Mouse (Mus musculus): ENCODE measurements around the gene Oxgr1. TPM values are rescaled to one million over a fixed set of nuclear protein-coding genes. Genes with fewer than 3 reads are reported as not detected.
A peak's percentile ranks its signal among the peaks of the same experiment; 100 is the strongest.
"Not testable (repeated sequence)": the region's sequence is repeated elsewhere in the genome, so short reads cannot be mapped to it uniquely, and the experiment has no call there.

Oxgr1 gene
- polyA plus RNA-seq, 1 experiment from 2014 or later: 9.3 TPM

DNA sequence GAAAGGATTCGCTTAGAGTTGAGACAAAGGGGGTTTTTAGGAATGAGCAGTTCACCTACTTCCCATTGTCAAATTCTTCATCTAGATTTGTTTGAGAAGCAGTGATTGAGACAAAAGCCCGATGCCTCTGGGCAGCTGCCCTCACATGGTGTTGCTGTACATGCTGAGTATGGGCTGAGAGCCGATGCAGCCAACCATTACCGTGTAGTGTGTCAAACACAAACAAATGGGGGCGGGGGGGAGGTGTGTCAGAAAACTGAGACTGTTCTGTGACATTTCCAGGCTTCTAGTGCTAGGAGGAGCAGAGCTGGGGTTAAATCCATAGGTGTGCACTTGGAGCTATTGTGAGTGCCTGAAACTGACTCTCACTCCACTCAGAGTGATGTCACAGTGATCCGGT lies 55.5 kb downstream of the Oxgr1 start:
- peak; percentile 42 for DNase-seq (ENCODE audit: low spot score)
- no peak overlapping the region for H3K4me3 ChIP-seq (replicated peaks; ENCODE audit: low read depth, low read length)
- no peak overlapping the region for H3K9ac ChIP-seq (ENCODE audit: low read depth, low read length)
- 54% methylated on average over 6 of the region's 6 CpGs for WGBS
- H3K27me3 ChIP-seq (ENCODE audit: insufficient read depth, low read length): no peaks in the 10 kb centered on the region
- H3K4me1 ChIP-seq (replicated peaks; ENCODE audit: insufficient read depth, low read length): 0 out of 2 replicates have a peak, but pooled peaks cover 7% of the 10 kb centered on the region
- no peak for TF ChIP-seq CTCF (IDR thresholded peaks at IDR 0.05; ENCODE audit: low read depth)
- H3K27ac ChIP-seq: peak overlapping the region; percentile 47
- peak; percentile 47 for ATAC-seq (replicated peaks; ENCODE audit: low FRiP score, low read depth)
- no peak overlapping the region for H3K4me2 ChIP-seq (ENCODE audit: low read length)
- no peaks in the 10 kb centered on the region for H3K9me3 ChIP-seq (replicated peaks; ENCODE audit: low read length)
- H3K36me3 ChIP-seq (ENCODE audit: insufficient read depth, low read length): no peaks in the 10 kb centered on the region

DNA sequence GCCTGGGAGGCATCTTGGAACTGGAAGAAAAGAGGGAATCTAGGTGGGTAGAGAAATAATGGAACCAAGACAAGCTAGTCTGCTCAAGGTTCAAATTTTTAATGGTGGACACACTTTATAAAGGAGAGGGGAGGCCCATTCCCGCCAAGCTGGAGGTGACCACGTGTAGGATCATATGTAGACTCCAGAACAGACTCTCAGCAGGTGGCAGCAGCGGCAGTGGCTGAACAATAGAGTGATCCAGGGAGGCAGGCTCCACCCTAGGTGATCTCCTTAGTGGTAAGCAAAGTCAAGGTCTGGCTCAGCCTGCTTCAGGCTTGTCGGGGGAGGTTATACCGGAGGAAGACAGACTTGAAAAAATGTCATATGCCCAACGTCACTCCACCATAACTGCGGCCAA lies 55.9 kb downstream of the Oxgr1 start:
- not testable (repeated sequence) for ATAC-seq (replicated peaks; ENCODE audit: low FRiP score, low read depth); DNase-seq (ENCODE audit: low spot score); H3K4me3 ChIP-seq (replicated peaks; ENCODE audit: low read depth, low read length); H3K36me3 ChIP-seq (ENCODE audit: insufficient read depth, low read length); H3K27me3 ChIP-seq (ENCODE audit: insufficient read depth, low read length); H3K9ac ChIP-seq (ENCODE audit: low read depth, low read length); H3K9me3 ChIP-seq (replicated peaks; ENCODE audit: low read length); H3K4me1 ChIP-seq (replicated peaks; ENCODE audit: insufficient read depth, low read length); H3K4me2 ChIP-seq (ENCODE audit: low read length)
- 63% methylated on average over 7 of the region's 7 CpGs for WGBS
- peak overlapping the region; percentile 47; the same call in 1 of the 2 replicates for H3K27ac ChIP-seq

DNA sequence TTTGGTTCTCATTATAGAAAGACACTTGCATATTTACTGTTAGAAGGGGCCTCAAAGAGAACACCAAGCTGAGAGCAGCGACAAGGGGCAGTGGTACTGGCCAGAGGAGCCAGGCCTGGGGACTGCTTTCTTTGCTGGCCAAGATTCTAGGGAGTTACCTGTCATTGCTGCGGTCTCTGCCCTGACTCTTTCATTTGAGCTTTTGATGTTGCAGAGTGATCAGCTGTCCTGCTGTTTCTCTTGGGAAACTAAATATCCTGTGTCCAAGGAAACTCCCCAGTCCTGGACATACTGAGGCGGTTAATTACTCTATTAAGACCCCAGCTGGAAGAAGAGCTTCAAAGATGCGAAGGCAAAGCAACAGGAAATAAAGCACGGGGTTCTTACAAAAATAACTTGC lies 60.9 kb downstream of the Oxgr1 start:
- peak; percentile 59 for ATAC-seq (replicated peaks; ENCODE audit: low FRiP score, low read depth)
- no peak overlapping the region for H3K4me3 ChIP-seq (replicated peaks; ENCODE audit: low read depth, low read length)
- H3K27ac ChIP-seq: no peak overlapping the region
- peak; percentile 84 for DNase-seq (ENCODE audit: low spot score)
- no peak overlapping the region for H3K4me2 ChIP-seq (ENCODE audit: low read length)
- H3K9ac ChIP-seq (ENCODE audit: low read depth, low read length): no peak overlapping the region
- no peaks in the 10 kb centered on the region for H3K9me3 ChIP-seq (replicated peaks; ENCODE audit: low read length)
- no peaks in the 10 kb centered on the region for H3K27me3 ChIP-seq (ENCODE audit: insufficient read depth, low read length)
- 29% methylated on average over 5 of the region's 5 CpGs for WGBS
- no peak for TF ChIP-seq CTCF (IDR thresholded peaks at IDR 0.05; ENCODE audit: low read depth)
- no peaks in the 10 kb centered on the region for H3K4me1 ChIP-seq (replicated peaks; ENCODE audit: insufficient read depth, low read length)
- no peaks in the 10 kb centered on the region for H3K36me3 ChIP-seq (ENCODE audit: insufficient read depth, low read length)

DNA sequence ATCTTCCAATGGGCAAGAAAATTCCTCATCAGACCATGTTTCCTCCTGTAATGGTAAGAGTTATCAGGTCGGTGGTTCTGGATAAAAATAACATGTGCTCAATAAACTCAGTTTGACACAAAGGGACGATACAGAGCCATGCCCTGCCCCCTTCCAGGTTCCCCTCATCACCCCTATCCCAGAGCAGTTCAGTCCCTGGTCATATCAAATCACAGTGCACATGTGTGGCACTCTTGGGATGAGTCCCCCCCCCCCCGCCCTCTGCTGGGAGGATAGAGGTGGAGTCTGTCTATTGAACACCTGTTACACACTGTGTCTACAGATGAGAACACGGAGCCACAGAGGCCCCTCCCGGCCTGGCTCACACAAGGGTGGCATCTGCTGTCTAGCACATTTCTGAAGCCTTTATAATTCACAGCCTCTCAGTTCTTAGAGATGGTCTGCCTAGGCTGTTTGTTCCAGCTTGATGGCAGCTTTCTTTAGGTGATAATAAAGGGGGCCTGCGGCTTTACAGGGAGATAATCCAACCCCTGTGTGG lies 61.5 kb downstream of the Oxgr1 start:
- no peak overlapping the region for H3K4me2 ChIP-seq (ENCODE audit: low read length)
- no peaks in the 10 kb centered on the region for H3K36me3 ChIP-seq (ENCODE audit: insufficient read depth, low read length)
- 52% methylated on average over 6 of the region's 6 CpGs for WGBS
- H3K27me3 ChIP-seq (ENCODE audit: insufficient read depth, low read length): no peaks in the 10 kb centered on the region
- H3K9ac ChIP-seq (ENCODE audit: low read depth, low read length): no peak overlapping the region
- H3K27ac ChIP-seq: no peak overlapping the region
- TF ChIP-seq CTCF (IDR thresholded peaks at IDR 0.05; ENCODE audit: low read depth): no peak
- H3K4me1 ChIP-seq (replicated peaks; ENCODE audit: insufficient read depth, low read length): no peaks in the 10 kb centered on the region
- no peak overlapping the region for H3K4me3 ChIP-seq (replicated peaks; ENCODE audit: low read depth, low read length)
- no peaks in the 10 kb centered on the region for H3K9me3 ChIP-seq (replicated peaks; ENCODE audit: low read length)
- ATAC-seq (replicated peaks; ENCODE audit: low FRiP score, low read depth) (peak; percentile 58; the same call in 1 of the 2 replicates), DNase-seq (ENCODE audit: low spot score) (no peak)

Other genes starting within 250 kb of the Oxgr1 start
- gene Mbnl2, start 233.2 kb upstream of the Oxgr1 start, polyA plus RNA-seq (2015; fragmentation: Nextera tagmentation; extraction: Ambion mirVana): 119 and 122 TPM in 2 replicates